Mouse (Mus musculus): ENCODE results near the gene Rbms1. TPM values are rescaled to one million over a fixed set of nuclear protein-coding genes. Genes with fewer than 3 reads are reported as not detected.

Rbms1 gene
- polyA plus RNA-seq, 1 experiment from 2014 or later, result 47.8 TPM

DNA sequence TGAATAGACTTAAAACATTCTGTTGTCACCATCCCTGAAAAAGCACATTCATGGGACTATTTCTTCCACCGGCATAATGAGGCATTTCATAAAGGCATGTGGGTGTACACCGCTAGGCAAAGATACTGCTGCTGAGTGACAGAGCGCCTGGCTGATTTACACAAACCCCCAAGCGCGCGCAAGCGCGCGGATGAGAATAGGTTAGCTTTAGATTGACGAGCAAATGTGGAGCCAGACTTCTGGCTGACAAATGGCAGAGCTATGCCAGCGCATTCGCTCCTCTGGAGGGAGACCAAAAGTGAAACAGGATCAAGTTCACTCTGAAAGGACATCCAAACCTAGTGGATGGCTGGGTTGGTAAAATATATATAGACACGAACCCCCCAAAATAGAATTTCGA, 240.5 kb downstream of the Rbms1 start, which contains the start of gene Itgb6:
Itgb6 (minus strand) TSS at position 130 of the 400 bp plus-strand sequence.
- Histone ChIP-seq H3K4me2 (no peak within 1 kb of the TSS), H3K4me3 (replicated peaks) (no peak within 1 kb of the TSS), H3K27me3 (no peaks in the 10 kb centered on the region), H3K9me3 (replicated peaks) (no peaks in the 10 kb centered on the region), H3K9ac (no peak within 1 kb of the TSS), H3K27ac (replicated peaks) (no peak within 1 kb of the TSS), H3K4me1 (replicated peaks) (no peaks in the 10 kb centered on the region), H3K36me3 (replicated peaks) (no peaks in the 10 kb centered on the region)
- 76% methylated on average over 14 of the region's 14 CpGs for WGBS (ENCODE audit: insufficient replicate concordance)
- no peak for ATAC-seq (ENCODE audit: insufficient read depth)

DNA sequence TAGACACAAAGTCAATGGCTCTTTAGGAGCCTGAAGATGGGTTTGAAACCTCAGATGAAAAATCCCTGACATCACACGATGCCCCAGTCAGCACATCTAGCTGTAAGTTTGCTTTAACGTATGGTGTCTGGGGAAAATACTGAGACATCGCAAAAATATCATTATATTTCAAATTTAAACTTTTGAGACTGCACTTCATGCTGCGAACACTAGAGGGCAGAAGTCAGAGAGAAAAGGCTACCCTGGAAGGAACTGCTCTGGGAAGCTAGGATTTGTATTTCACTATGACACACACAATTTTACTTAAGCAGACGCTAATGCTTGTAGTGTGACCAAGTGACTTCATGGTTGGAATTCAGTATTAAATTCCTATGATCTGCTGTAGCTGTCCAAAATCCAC, 242.1 kb downstream of the Rbms1 start:
- Histone ChIP-seq H3K36me3 (replicated peaks) (no peaks in the 10 kb centered on the region), H3K4me1 (replicated peaks) (no peaks in the 10 kb centered on the region), H3K27ac (replicated peaks) (no peak overlapping the region), H3K4me3 (replicated peaks) (no peak overlapping the region), H3K9ac (no peak overlapping the region), H3K9me3 (replicated peaks) (no peaks in the 10 kb centered on the region), H3K27me3 (peaks cover 3% of the 10 kb centered on the region; the same call in 1 of the 2 replicates), H3K4me2 (no peak overlapping the region)
- no peak for ATAC-seq (ENCODE audit: insufficient read depth)
- 18% methylated on average over 5 of the region's 5 CpGs for WGBS (ENCODE audit: insufficient replicate concordance)

DNA sequence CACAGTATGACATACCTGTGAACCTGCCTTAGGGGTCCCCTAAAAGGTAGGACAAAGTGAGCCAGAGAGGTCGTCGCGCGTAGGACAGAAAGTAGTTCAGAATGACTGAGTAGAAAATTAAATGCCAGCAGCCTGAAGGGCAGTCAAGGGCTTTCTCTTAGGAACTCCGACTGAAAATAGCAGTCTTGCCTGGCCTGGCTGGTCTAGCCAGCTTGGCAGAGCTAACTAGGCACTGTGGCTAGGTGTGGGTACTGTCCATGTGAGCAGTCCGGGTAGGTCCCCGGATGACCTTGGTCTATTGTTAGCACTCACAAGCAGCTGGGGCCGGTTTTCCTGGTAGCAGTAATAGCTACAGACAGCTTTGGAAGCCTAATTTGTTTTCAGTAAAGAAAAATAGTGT, 242.8 kb downstream of the Rbms1 start:
- 67% methylated on average over 8 of the region's 8 CpGs for WGBS (ENCODE audit: insufficient replicate concordance)

DNA sequence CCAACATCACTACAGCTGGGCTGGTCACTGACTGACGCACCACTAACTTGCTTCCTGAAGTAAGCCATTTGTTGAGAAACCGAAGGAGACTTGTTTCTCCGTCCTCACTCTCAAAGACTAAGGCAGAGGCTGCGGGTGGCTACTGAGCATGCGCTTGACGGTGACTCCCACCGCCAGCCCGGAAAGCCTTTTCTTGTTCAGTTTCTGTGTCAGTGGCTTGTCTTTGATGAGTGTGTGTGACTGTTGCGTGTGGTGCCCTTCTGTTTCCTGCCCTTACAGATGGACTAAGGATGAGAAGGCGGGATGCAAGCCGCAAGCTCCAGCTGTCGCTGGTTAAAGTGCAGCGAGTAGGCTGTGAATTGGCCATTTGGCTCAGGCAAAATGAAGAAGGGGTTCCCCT, 245.6 kb downstream of the Rbms1 start:
- WGBS (ENCODE audit: insufficient replicate concordance), result 53% methylated on average over 13 of the region's 13 CpGs
- no peak for ATAC-seq (ENCODE audit: insufficient read depth)
- Histone ChIP-seq H3K36me3 (replicated peaks) (no peaks in the 10 kb centered on the region), H3K4me1 (replicated peaks) (no peaks in the 10 kb centered on the region), H3K9ac (no peak overlapping the region), H3K4me2 (no peak overlapping the region), H3K4me3 (replicated peaks) (no peak overlapping the region), H3K27me3 (peaks cover 3% of the 10 kb centered on the region; the same call in 1 of the 2 replicates), H3K9me3 (replicated peaks) (no peaks in the 10 kb centered on the region), H3K27ac (replicated peaks) (no peak overlapping the region)

More for the DNA sequence above, 242.8 kb downstream of the Rbms1 start:
- no peak overlapping the region for H3K4me3 ChIP-seq (replicated peaks)
- H3K36me3 ChIP-seq (replicated peaks), result no peaks in the 10 kb centered on the region
- ATAC-seq (ENCODE audit: insufficient read depth), result no peak
- no peaks in the 10 kb centered on the region for H3K4me1 ChIP-seq (replicated peaks)
- H3K27me3 ChIP-seq, result peaks cover 3% of the 10 kb centered on the region; the same call in 1 of the 2 replicates
- H3K4me2 ChIP-seq, result no peak overlapping the region
- no peak overlapping the region for H3K27ac ChIP-seq (replicated peaks)
- H3K9ac ChIP-seq, result no peak overlapping the region
- no peaks in the 10 kb centered on the region for H3K9me3 ChIP-seq (replicated peaks)

DNA sequence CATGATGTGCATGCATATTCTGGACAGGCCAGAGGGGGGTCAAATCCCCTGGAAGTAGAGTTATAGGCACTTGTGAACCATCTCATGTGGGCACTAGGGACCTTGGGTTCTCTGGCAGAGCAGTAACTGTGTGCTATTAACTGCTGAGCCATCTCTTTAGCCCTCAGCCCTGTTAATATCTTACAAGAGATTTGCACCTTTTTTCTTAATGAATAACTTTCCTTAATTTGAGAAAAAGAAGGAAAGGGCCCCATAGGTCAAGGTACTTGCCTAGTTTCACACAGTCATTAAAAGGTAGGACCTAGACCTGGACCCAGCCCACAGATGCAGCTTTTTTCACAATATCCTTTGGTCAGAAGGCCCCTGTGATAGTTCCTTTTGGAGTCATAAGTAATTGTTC, 246.4 kb downstream of the Rbms1 start:
- ATAC-seq (ENCODE audit: insufficient read depth), result no peak

DNA sequence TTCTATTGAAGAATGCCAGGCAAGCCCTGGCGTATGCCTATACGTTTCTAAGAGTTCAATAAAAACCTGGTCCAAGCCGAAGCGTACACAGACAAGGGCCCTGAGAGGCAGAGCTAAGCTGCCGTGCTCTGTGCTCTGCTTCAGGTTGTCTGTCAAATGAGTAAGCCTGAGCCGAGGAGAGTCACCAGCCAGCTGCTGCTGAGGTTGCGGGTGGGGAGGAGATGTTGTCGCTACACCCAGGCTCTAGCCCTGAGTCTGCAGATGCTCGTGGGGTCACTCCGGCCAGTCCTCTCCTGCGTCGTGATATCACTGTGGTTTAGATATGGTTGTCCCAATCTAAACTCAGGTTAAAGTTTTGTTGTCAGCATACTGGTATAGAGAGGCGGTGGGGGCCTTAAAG, 247.2 kb downstream of the Rbms1 start:
- H3K27ac ChIP-seq (replicated peaks), result no peak overlapping the region
- no peaks in the 10 kb centered on the region for H3K4me1 ChIP-seq (replicated peaks)
- H3K4me3 ChIP-seq (replicated peaks), result no peak overlapping the region
- no peaks in the 10 kb centered on the region for H3K9me3 ChIP-seq (replicated peaks)
- no peak for ATAC-seq (ENCODE audit: insufficient read depth)
- H3K36me3 ChIP-seq (replicated peaks), result no peaks in the 10 kb centered on the region
- no peak overlapping the region for H3K4me2 ChIP-seq
- WGBS (ENCODE audit: insufficient replicate concordance), result 68% methylated on average over 13 of the region's 13 CpGs
- no peak overlapping the region for H3K9ac ChIP-seq
- peaks cover 3% of the 10 kb centered on the region; the same call in 1 of the 2 replicates for H3K27me3 ChIP-seq

More for the DNA sequence above, 246.4 kb downstream of the Rbms1 start:
- H3K4me2 ChIP-seq, result no peak overlapping the region
- peaks cover 3% of the 10 kb centered on the region; the same call in 1 of the 2 replicates for H3K27me3 ChIP-seq
- no peaks in the 10 kb centered on the region for H3K36me3 ChIP-seq (replicated peaks)
- H3K4me1 ChIP-seq (replicated peaks), result no peaks in the 10 kb centered on the region
- no peak overlapping the region for H3K4me3 ChIP-seq (replicated peaks)
- no peak overlapping the region for H3K9ac ChIP-seq
- no peaks in the 10 kb centered on the region for H3K9me3 ChIP-seq (replicated peaks)
- no peak overlapping the region for H3K27ac ChIP-seq (replicated peaks)

DNA sequence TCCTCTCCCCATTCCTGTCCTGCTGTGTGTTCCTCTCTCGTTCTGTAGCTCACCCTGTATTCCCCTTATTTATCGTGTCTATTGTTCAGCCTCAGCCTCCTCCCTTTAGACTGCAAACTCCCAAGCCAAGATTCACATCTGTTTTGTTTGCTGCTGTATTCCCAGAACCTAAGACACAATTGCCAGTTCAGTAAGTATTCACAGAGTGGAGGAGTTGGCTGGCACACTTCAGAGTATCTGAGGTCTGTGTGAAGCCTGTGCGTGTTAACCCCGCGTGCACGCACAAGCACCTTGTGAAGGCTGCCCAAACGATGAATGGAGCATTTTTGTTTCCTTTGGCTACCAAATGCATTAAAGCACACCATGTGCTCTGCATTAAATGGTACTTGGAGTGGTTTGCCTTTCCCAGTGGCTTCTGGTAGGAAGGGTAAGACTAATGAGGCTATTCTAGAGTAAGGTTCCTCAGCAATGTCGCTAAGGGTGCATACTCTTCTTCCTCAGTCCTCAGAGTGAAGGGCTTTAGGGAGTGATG, 248.0 kb downstream of the Rbms1 start:
- H3K36me3 ChIP-seq (replicated peaks), result no peaks in the 10 kb centered on the region
- H3K4me1 ChIP-seq (replicated peaks), result no peaks in the 10 kb centered on the region
- H3K27me3 ChIP-seq, result peaks cover 3% of the 10 kb centered on the region; the same call in 1 of the 2 replicates
- no peak overlapping the region for H3K4me3 ChIP-seq (replicated peaks)
- H3K9me3 ChIP-seq (replicated peaks), result no peaks in the 10 kb centered on the region
- H3K4me2 ChIP-seq, result no peak overlapping the region
- WGBS (ENCODE audit: insufficient replicate concordance), result 64% methylated on average over 8 of the region's 8 CpGs
- no peak overlapping the region for H3K9ac ChIP-seq
- ATAC-seq (ENCODE audit: insufficient read depth), result no peak
- H3K27ac ChIP-seq (replicated peaks), result no peak overlapping the region

DNA sequence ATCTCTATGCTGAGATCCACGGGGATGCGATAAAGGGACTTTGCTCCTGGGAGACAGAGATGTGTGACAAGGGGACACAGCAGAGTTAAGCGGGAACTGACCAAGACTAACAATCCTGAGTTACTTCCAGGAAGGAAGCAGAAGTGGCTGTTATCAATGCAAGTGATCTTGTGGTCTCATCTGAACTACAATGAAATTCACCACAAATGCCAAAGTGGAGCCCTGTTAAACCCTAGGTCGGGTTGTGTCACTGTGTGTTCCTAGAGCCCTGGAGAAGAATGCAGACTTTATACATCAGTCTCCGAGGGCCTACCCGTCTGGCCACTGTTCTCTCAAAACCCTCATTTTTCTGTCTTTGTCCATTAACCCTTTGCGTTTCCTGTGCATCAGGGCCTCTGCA, 248.5 kb downstream of the Rbms1 start:
- peaks cover 3% of the 10 kb centered on the region; the same call in 1 of the 2 replicates for H3K27me3 ChIP-seq
- 21% methylated on average over 7 of the region's 7 CpGs for WGBS (ENCODE audit: insufficient replicate concordance)
- H3K9me3 ChIP-seq (replicated peaks), result no peaks in the 10 kb centered on the region
- ATAC-seq (ENCODE audit: insufficient read depth), result no peak
- H3K36me3 ChIP-seq (replicated peaks), result no peaks in the 10 kb centered on the region
- H3K9ac ChIP-seq, result no peak overlapping the region
- no peak overlapping the region for H3K4me3 ChIP-seq (replicated peaks)
- no peak overlapping the region for H3K27ac ChIP-seq (replicated peaks)
- no peak overlapping the region for H3K4me2 ChIP-seq
- no peaks in the 10 kb centered on the region for H3K4me1 ChIP-seq (replicated peaks)

DNA sequence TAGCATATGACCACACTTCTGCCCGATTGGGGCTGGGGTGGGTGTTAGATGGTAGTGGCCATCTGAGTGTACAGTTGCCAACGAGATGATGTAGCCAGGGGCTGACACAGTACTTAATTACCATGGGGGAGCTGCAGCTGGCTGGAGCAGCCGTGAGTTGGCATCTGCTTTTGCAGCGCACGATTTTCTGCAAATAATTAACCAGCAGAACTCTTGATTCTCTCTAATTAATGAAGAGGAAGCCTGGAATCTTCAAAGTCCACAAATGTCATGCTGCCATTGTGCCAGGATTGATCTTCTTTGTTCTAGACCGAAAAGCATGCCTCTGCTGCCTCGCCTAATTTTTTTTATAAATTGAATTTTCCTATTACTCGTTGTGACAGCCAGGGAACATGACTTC, 249.1 kb downstream of the Rbms1 start:
- Histone ChIP-seq H3K9ac (no peak overlapping the region), H3K4me1 (replicated peaks) (no peaks in the 10 kb centered on the region), H3K27ac (replicated peaks) (no peak overlapping the region), H3K4me3 (replicated peaks) (no peak overlapping the region), H3K9me3 (replicated peaks) (no peaks in the 10 kb centered on the region), H3K4me2 (no peak overlapping the region), H3K27me3 (peaks cover 3% of the 10 kb centered on the region; the same call in 1 of the 2 replicates), H3K36me3 (replicated peaks) (no peaks in the 10 kb centered on the region)
- no peak for ATAC-seq (ENCODE audit: insufficient read depth)
- 46% methylated on average over 8 of the region's 8 CpGs for WGBS (ENCODE audit: insufficient replicate concordance)

DNA sequence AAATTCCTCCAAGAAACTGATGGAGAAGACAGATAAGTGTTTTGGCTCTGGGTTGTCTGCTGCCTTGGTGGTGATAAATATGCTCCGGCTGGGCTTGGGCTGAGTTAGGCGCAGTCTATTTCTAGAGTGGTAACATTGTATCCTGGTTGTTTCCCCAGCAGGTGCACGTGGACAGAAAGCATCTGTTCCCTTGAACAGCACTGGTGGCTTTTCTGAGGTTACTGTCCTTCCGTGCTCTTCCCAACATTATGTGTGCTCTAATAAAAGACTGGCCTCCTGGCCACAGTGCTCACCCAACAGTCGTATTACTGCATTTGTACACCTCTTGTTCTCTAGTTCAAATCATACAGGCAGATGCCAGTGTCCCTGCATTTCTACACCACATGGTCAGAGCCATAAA, 250.1 kb downstream of the Rbms1 start:
- Histone ChIP-seq H3K4me3 (replicated peaks) (no peak overlapping the region), H3K36me3 (replicated peaks) (no peaks in the 10 kb centered on the region), H3K27me3 (peaks cover 3% of the 10 kb centered on the region; the same call in 1 of the 2 replicates), H3K9ac (no peak overlapping the region), H3K9me3 (replicated peaks) (no peaks in the 10 kb centered on the region), H3K4me2 (no peak overlapping the region), H3K4me1 (replicated peaks) (no peaks in the 10 kb centered on the region), H3K27ac (replicated peaks) (no peak overlapping the region)
- WGBS (ENCODE audit: insufficient replicate concordance), result 56% methylated on average over 5 of the region's 5 CpGs
- no peak for ATAC-seq (ENCODE audit: insufficient read depth)

DNA sequence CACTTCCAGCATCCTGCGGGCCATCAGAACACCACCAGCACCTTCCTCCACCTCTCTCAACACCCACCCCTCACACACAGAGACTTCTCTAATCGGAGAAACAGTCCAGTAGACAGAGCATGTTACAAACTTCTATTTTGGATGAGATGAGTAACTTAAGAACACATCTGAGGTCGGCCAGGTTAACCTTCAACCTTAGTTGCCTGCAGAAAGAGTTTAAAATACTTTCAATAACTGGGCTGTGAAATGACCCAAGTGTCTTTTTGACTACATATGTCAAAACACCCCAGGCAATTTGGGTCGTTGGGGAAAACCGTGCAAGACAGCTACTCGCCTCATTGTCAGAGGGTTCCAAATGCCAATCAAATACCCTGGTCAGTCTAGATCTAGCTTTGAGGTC, 250.5 kb downstream of the Rbms1 start:
- H3K36me3 ChIP-seq (replicated peaks), result no peaks in the 10 kb centered on the region
- no peak for ATAC-seq (ENCODE audit: insufficient read depth)
- H3K27me3 ChIP-seq, result peaks cover 3% of the 10 kb centered on the region; the same call in 1 of the 2 replicates
- H3K9me3 ChIP-seq (replicated peaks), result no peaks in the 10 kb centered on the region
- no peaks in the 10 kb centered on the region for H3K4me1 ChIP-seq (replicated peaks)
- no peak overlapping the region for H3K27ac ChIP-seq (replicated peaks)
- H3K9ac ChIP-seq, result no peak overlapping the region
- H3K4me3 ChIP-seq (replicated peaks), result no peak overlapping the region
- 51% methylated on average over 6 of the region's 6 CpGs for WGBS (ENCODE audit: insufficient replicate concordance)
- no peak overlapping the region for H3K4me2 ChIP-seq
